ENCODE assay signal across 32 mouse cellular contexts in genomic region chr5:150275314-150275713, GRCm38 (mm10).
"Had no signal": no experiment of that assay in that cellular context is flagged by ENCODE, and none has a peak within 500 bp of the region (broad histone marks: within the 10 kb centered on the region; RNA-seq: fewer than 3 reads in every experiment).

No protein-coding gene starts in this region.

- H3K4me1 ChIP-seq: limb, embryonic 10.5 days; limb, embryonic 12.5 days; liver, embryonic 12.5 days; liver, embryonic 13.5 days; liver, embryonic 15.5 days; lung, embryonic 15.5 days; midbrain, embryonic 10.5 days; midbrain, embryonic 12.5 days; midbrain, embryonic 13.5 days; midbrain, embryonic 15.5 days; neural tube, embryonic 12.5 days had no signal

- H3K27ac ChIP-seq: left cerebral cortex, adult 2 months; limb, embryonic 10.5 days; limb, embryonic 12.5 days; limb, embryonic 13.5 days; limb, embryonic 15.5 days; liver, embryonic 12.5 days; liver, embryonic 13.5 days; liver, embryonic 14.5 days; liver, embryonic 15.5 days; lung, embryonic 15.5 days; macrophage; midbrain, embryonic 10.5 days; midbrain, embryonic 12.5 days; midbrain, embryonic 13.5 days; midbrain, embryonic 15.5 days; neural tube, embryonic 12.5 days had no signal

- H3K27me3 ChIP-seq: limb, embryonic 12.5 days; limb, embryonic 13.5 days; limb, embryonic 15.5 days; liver, embryonic 12.5 days; liver, embryonic 13.5 days; liver, embryonic 15.5 days; lung, embryonic 15.5 days; megakaryocyte, embryonic 14.5 days; midbrain, embryonic 12.5 days; midbrain, embryonic 13.5 days; midbrain, embryonic 15.5 days; neural tube, embryonic 12.5 days had no signal

- H3K9me3 ChIP-seq: limb, embryonic 10.5 days; limb, embryonic 12.5 days; limb, embryonic 13.5 days; limb, embryonic 15.5 days; liver, embryonic 13.5 days; lung, embryonic 15.5 days; midbrain, embryonic 10.5 days; midbrain, embryonic 12.5 days; midbrain, embryonic 13.5 days; midbrain, embryonic 15.5 days; neural tube, embryonic 12.5 days had no signal

- DNase-seq: left cerebral cortex, postnatal 4 days; liver; liver, embryonic 13.5 days; lung, adult 18-20 months; lung, adult 2 months; lung, embryonic 14.5 days; lung, postnatal 10 days; lung, postnatal 14 days; lung, postnatal 36 days; lung, postnatal 4 days; midbrain, embryonic 14.5 days had no signal

- ATAC-seq: liver, embryonic 12.5 days; lung, postnatal 0 days; midbrain, embryonic 13.5 days; midbrain, embryonic 15.5 days; midbrain, embryonic 16.5 days had no signal

- H3K4me2 ChIP-seq: limb, embryonic 12.5 days; limb, embryonic 13.5 days; limb, embryonic 15.5 days; liver, embryonic 11.5 days; liver, embryonic 12.5 days; liver, embryonic 13.5 days; liver, embryonic 15.5 days; lung, embryonic 14.5 days; lung, embryonic 15.5 days; midbrain, embryonic 11.5 days; midbrain, embryonic 12.5 days; midbrain, embryonic 13.5 days; midbrain, embryonic 15.5 days; neural tube, embryonic 12.5 days had no signal

- H3K36me3 ChIP-seq: limb, embryonic 10.5 days; limb, embryonic 12.5 days; limb, embryonic 13.5 days; limb, embryonic 15.5 days; liver, embryonic 12.5 days; liver, embryonic 13.5 days; liver, embryonic 15.5 days; lung, embryonic 15.5 days; midbrain, embryonic 10.5 days; midbrain, embryonic 12.5 days; midbrain, embryonic 13.5 days; midbrain, embryonic 15.5 days; neural tube, embryonic 12.5 days had no signal

- H3K9ac ChIP-seq: limb, embryonic 12.5 days; limb, embryonic 13.5 days; limb, embryonic 15.5 days; liver, embryonic 12.5 days; liver, embryonic 13.5 days; liver, embryonic 14.5 days; liver, embryonic 15.5 days; lung, embryonic 14.5 days; lung, embryonic 15.5 days; midbrain, embryonic 12.5 days; midbrain, embryonic 13.5 days; midbrain, embryonic 15.5 days; neural tube, embryonic 12.5 days had no signal

- H3K4me3 ChIP-seq: left cerebral cortex, adult 2 months; limb, embryonic 10.5 days; limb, embryonic 12.5 days; limb, embryonic 13.5 days; limb, embryonic 15.5 days; liver, embryonic 12.5 days; liver, embryonic 13.5 days; liver, embryonic 15.5 days; lung, embryonic 15.5 days; megakaryocyte, embryonic 14.5 days; midbrain, embryonic 10.5 days; midbrain, embryonic 12.5 days; midbrain, embryonic 13.5 days; midbrain, embryonic 15.5 days; myocyte; neural tube, embryonic 12.5 days had no signal
